Mouse (Mus musculus) heart, adult 2 months (tissue): Measurements from ENCODE around the gene Atg10.

Source experiments
- CTCF ChIP-seq: fragments of 200-600 bp; IDR thresholded peaks from 2 replicates; pipeline ENCODE4 v1.8.1; 2022; ENCODE audit warnings: antibody characterized with exemption, mild to moderate bottlenecking, moderate library complexity
- POLR2A ChIP-seq: fragments of 200-500 bp; IDR thresholded peaks from 2 replicates; pipeline ENCODE4 v1.6.1; 2011; ENCODE audit warnings: mild to moderate bottlenecking, low read depth, low read length, control low read depth; ENCODE audit not compliant: insufficient read depth

DNA sequence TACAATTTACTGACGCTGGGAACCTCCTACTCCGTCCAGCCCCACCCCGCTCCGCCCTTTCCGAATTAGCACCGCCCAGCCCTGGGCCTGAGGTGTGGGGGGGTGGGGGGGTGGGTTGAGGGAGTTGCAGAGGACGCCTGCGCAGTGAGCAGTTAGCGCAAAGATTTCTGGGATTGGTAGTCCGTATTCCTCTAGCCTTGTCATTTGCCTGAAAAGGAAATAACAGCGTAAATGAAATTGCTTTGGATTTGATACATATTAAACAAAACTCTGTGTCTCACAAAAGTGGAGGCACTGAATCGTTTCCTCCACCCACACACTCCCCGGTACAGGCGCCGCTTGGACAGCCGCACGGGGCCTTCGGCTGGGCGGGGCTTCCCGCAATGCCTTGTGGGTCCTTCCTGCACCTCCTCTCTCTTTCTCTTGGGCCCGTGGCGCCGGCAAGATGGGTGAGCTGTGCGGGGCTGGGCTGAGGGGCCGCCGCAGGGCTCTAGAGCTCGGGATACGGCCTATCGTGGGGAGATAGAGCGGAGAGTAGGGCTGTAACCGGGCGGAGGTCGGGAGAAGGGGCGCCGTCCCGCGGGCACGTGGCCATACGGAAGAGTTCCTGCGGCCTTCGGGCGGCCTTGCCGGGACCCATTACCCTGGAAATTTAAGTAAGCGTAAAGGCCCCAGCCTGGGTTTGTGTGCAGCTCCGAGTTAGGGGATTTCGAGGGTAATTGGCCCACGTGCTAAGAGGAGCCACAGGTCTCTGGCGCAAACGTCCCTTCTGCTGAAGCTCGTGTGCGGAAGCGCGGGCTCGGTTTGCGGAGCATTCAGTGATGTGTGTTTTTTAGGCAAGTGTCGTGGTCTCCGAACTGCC is 300.8 kb downstream of the Atg10 start, which contains the start of gene Rps23:
- TF ChIP-seq CTCF (no peak), POLR2A (peak; percentile 89)
